Mouse (Mus musculus) E14TG2a.4 (cell line): ENCODE results near the gene Per1.
"Not testable (repeated sequence)": the region's sequence is repeated elsewhere in the genome, so short reads cannot be mapped to it uniquely, and the experiment has no call there.

Source experiments
- H3K27me3 ChIP-seq: 2 replicates; pipeline ENCODE4 v1.6.1; 2014; ENCODE audit warnings: low read length, control low read depth; ENCODE audit not compliant: insufficient read depth
- H3K36me3 ChIP-seq: 2 replicates; pipeline ENCODE4 v1.6.1; 2014; ENCODE audit warnings: low read length, control low read depth; ENCODE audit not compliant: insufficient read depth
- H3K4me1 ChIP-seq: replicated peaks from 2 replicates; pipeline ENCODE4 v1.6.1; 2014; ENCODE audit warnings: low read depth, low read length, control low read depth
- H3K4me3 ChIP-seq: replicated peaks from 2 replicates; pipeline ENCODE4 v1.5.1; 2014; ENCODE audit warnings: mild to moderate bottlenecking, low read length
- H3K9me3 ChIP-seq: 2 replicates; pipeline ENCODE4 v1.6.1; 2014; ENCODE audit warnings: low read length, control low read depth
- CTCF ChIP-seq: conservative IDR thresholded peaks from 2 replicates; pipeline ENCODE4 v1.5.1; 2014; ENCODE audit warnings: low read length
- NANOG ChIP-seq: IDR thresholded peaks from 2 replicates; pipeline ENCODE4 v1.6.1; 2014; ENCODE audit warnings: borderline replicate concordance, low read length, mixed read lengths
- POU5F1 ChIP-seq: IDR thresholded peaks from 2 replicates; pipeline ENCODE4 v1.6.1; 2014; ENCODE audit warnings: low read length, borderline replicate concordance

Gene Per1

GRCm38 (mm10) chr11:69091566-69092385, 3.2 kb upstream of the Per1 start:
- H3K4me3 ChIP-seq: no peak overlapping the region
- H3K27me3 ChIP-seq: no peaks in the 10 kb centered on the region
- no peaks in the 10 kb centered on the region for H3K9me3 ChIP-seq
- peaks cover 79% of the 10 kb centered on the region for H3K4me1 ChIP-seq
- H3K36me3 ChIP-seq: peaks cover 36% of the 10 kb centered on the region
- TF ChIP-seq CTCF (no peak), NANOG (no peak), POU5F1 (no peak)

- Histone ChIP-seq H3K36me3 (peaks cover 36% of the 10 kb centered on the region), H3K9me3 (no peaks in the 10 kb centered on the region), H3K4me1 (peaks cover 79% of the 10 kb centered on the region), H3K27me3 (no peaks in the 10 kb centered on the region), H3K4me3 (no peak overlapping the region)
- TF ChIP-seq POU5F1 (no peak), NANOG (no peak), CTCF (peak; percentile 95)
These were observed 2.6 kb upstream of the Per1 start for GRCm38 (mm10) chr11:69092386-69092751.

- H3K9me3 ChIP-seq: no peaks in the 10 kb centered on the region
- H3K36me3 ChIP-seq: peaks cover 36% of the 10 kb centered on the region
- no peak overlapping the region for H3K4me3 ChIP-seq
- TF ChIP-seq CTCF: peak; percentile 14; the same call in 1 of the 2 replicates
- no peak for TF ChIP-seq NANOG
- peaks cover 79% of the 10 kb centered on the region for H3K4me1 ChIP-seq
- H3K27me3 ChIP-seq: no peaks in the 10 kb centered on the region
These were observed 2.1 kb upstream of the Per1 start for GRCm38 (mm10) chr11:69092871-69093270.

GRCm38 (mm10) chr11:69093856-69094255, 1.2 kb upstream of the Per1 start:
- not testable (repeated sequence) for H3K9me3 ChIP-seq, H3K4me3 ChIP-seq, H3K27me3 ChIP-seq
- H3K4me1 ChIP-seq: peaks cover 84% of the 10 kb centered on the region
- peaks cover 36% of the 10 kb centered on the region for H3K36me3 ChIP-seq

- peaks cover 84% of the 10 kb centered on the region for H3K4me1 ChIP-seq
- peak overlapping the region; percentile 87 for H3K4me3 ChIP-seq
- H3K27me3 ChIP-seq: no peaks in the 10 kb centered on the region
- no peaks in the 10 kb centered on the region for H3K9me3 ChIP-seq
- TF ChIP-seq POU5F1 (no peak), CTCF (no peak), NANOG (no peak)
- peaks cover 25% of the 10 kb centered on the region for H3K36me3 ChIP-seq
These were observed 654 bp downstream of the Per1 start for GRCm38 (mm10) chr11:69095511-69096231.

GRCm38 (mm10) chr11:69096360-69096986, 1.5 kb downstream of the Per1 start:
- peaks cover 77% of the 10 kb centered on the region for H3K4me1 ChIP-seq
- no peaks in the 10 kb centered on the region for H3K9me3 ChIP-seq
- TF ChIP-seq POU5F1: no peak
- TF ChIP-seq NANOG: no peak
- TF ChIP-seq CTCF: no peak
- H3K36me3 ChIP-seq: peaks cover 25% of the 10 kb centered on the region
- peak overlapping the region; percentile 87 for H3K4me3 ChIP-seq
- no peaks in the 10 kb centered on the region for H3K27me3 ChIP-seq

GRCm38 (mm10) chr11:69096987-69097900, 2.2 kb downstream of the Per1 start:
- TF ChIP-seq NANOG (no peak), CTCF (no peak)
- no peaks in the 10 kb centered on the region for H3K9me3 ChIP-seq
- no peaks in the 10 kb centered on the region for H3K27me3 ChIP-seq
- H3K36me3 ChIP-seq: peaks cover 25% of the 10 kb centered on the region
- peaks cover 69% of the 10 kb centered on the region for H3K4me1 ChIP-seq
- H3K4me3 ChIP-seq: peak overlapping the region; percentile 87
